Mouse (Mus musculus) G1E (cell line): ENCODE measurements around the gene Ttll11.

Source experiments
- CTCF ChIP-seq: IDR thresholded peaks from 2 replicates; pipeline ENCODE4 v1.5.1; 2012; ENCODE audit warnings: low read depth, low read length, inconsistent platforms, mixed read lengths
- GATA1 ChIP-seq: IDR thresholded peaks from 2 replicates; pipeline ENCODE4 v1.6.1; 2012; ENCODE audit warnings: borderline replicate concordance, low read length, inconsistent platforms, mixed read lengths
- POLR2AphosphoS5 ChIP-seq: IDR thresholded peaks from 2 replicates; pipeline ENCODE4 v1.6.1; 2012; ENCODE audit warnings: low read depth, low read length, inconsistent platforms; ENCODE audit not compliant: insufficient replicate concordance
- TAL1 ChIP-seq: conservative IDR thresholded peaks from 2 replicates; pipeline ENCODE4 v1.6.1; 2012; ENCODE audit warnings: low read depth, low read length, inconsistent platforms, mixed read lengths

DNA sequence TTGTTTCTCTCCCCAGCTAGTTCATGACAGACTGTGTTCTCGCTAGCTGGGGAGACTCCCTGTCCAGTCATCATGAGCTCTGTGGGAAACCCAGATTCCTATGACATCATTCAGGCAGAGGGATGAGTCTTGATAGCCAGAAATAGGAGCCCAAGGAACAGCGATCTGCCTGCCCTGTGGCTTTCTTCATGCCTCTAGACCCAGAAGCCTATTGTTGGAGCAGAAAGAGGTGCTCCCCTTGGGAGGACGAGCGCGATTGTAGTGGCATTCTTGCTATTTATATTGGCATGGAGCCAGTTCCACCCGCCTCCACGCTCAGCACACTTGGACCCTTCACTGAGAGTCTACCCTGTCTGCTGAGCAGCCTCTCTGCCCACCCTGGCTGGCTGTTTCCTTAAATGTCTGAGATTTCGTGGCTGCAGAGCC, 265.0 kb downstream of the Ttll11 start:
- no peak for TF ChIP-seq CTCF
- TF ChIP-seq TAL1, result no peak
- TF ChIP-seq GATA1, result no peak
- TF ChIP-seq POLR2AphosphoS5, result no peak
